Mouse (Mus musculus) B cell, adult 62 days (primary cell): ENCODE results near the gene Slc22a1. TPM values are rescaled to one million over a fixed set of nuclear protein-coding genes. Genes with fewer than 3 reads are reported as not detected.

Experiments
- total RNA-seq: library from RNA; stranded (reverse); gene quantifications from 4 replicates; pipeline ENCODE4 v1.2.4, GENCODE M21; 2023

Gene Slc22a1
- total RNA-seq: not detected in 4 replicates

GRCm38 (mm10) chr17:12675646-12676045 is at the start of gene Slc22a1:
Slc22a1 (minus strand) TSS chr17:12675829.

Other genes with a start within 250 kb of the Slc22a1 start
- gene Slc22a3, start 168.1 kb downstream of the Slc22a1 start, total RNA-seq: 0.85 to 1.7 TPM (median 1.0 TPM) in 4 replicates
- gene Slc22a2, start 91.7 kb downstream of the Slc22a1 start, total RNA-seq: not detected in 4 replicates
- 9.4 to 12.3 TPM (median 11.5 TPM) in 4 replicates for gene Igf2r, start 93.8 kb upstream of the Slc22a1 start, total RNA-seq
- not detected in 4 replicates for gene Mas1, start 192.3 kb upstream of the Slc22a1 start, total RNA-seq
- not detected in 4 replicates for gene Mrgprh, start 200.2 kb upstream of the Slc22a1 start, total RNA-seq
- gene Pnldc1, start 234.4 kb upstream of the Slc22a1 start, total RNA-seq: 0.70 to 1.6 TPM (median 1.3 TPM) in 4 replicates
- 236 to 273 TPM (median 245 TPM) in 4 replicates for gene Tcp1, start 239.9 kb upstream of the Slc22a1 start, total RNA-seq
- gene Mrpl18, start 240.5 kb upstream of the Slc22a1 start, total RNA-seq: 29.7 to 49.5 TPM (median 37.6 TPM) in 4 replicates